Mouse (Mus musculus): ENCODE measurements around the gene Serpina3m.
"Not testable (repeated sequence)": the region's sequence is repeated elsewhere in the genome, so short reads cannot be mapped to it uniquely, and the experiment has no call there.

Serpina3m gene

DNA sequence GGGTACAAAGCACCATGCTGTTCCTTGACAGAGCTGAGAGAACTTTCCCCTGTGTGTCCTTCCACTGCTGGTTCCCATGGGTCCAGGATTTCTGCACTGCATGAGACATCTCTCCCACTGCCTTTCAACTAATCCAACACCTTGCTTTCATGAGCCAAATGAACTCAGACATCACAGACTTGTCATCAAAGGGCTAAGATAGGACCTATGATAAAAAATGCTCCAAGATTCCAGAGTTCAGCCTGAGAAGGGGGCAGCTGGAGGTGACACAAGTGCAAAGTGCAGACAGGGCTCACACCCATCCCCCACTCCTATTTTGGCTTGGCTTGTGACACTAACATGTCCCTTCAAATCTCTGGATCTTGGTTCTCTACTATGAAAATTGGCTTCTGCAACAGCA is 50.2 kb downstream of the Serpina3m start:
- DNase-seq (ENCODE audit: low spot score in 2 of 2), result no peak

DNA sequence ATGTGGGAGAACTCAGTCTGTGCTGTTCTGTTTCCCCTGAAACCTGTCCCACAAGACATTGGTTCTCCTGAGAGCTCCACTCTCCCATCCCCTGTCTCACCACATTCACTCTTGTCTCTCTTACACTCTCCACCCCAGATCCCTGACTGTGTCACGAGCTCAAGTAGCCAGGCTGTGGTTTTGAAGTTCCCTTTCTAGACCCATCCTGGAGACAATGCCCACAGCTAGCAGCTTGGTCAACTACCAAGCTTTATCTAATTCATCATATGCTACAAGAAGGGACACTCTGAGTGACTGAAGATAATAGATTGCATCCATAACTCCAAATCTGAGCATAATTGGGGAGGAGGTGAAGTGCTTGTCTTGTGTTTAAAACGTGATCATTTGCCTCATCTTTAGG is 52.8 kb downstream of the Serpina3m start:
- not testable (repeated sequence) for DNase-seq (ENCODE audit: low spot score in 2 of 2)

DNA sequence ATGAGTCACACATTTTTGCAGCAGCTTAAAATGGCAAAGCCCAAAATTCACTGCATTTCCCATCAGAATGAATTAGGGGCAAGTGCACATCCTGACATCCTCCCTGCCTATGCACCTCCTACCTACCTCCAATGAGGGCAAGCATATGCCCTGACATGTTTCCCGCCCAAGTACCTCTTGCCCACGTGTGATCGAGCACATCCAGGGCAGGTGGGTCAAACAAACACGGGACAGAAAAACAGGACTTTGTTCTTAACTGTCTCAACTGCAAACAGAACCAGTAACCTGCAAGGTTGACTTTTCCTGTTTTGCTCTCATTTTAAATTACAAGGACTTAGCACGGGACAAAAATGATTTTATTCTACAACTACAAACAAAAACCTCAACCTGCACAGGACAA is 65.7 kb downstream of the Serpina3m start:
- no peak for DNase-seq (ENCODE audit: low spot score in 2 of 2)

DNA sequence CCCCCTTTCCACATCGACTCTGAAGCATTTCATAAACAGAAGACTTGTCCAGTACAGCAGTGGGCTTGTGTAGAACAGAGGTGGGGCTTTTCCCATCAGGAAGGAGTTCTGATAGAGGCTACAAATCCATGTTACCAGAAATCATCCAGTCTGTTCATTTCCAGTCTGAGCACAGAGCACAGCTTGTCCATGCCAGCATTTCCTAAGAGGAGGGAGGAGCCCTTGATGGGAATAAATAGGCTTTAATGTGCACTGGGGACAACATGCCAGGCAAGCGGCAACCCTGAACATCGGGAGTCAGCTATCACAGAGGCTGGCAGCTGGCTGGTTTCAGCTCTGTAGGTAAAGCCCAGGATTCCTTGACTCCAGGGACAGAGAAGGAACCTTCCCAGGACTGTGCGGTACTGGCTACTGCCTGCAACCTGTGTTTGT is 68.2 kb downstream of the Serpina3m start, which contains the start of gene Serpina3n:
Gene Serpina3n (plus strand): TSS at position 276 of the 432 bp plus-strand sequence.
- peak in 1 of 2 experiments; percentile 16 for DNase-seq (ENCODE audit: low spot score in 2 of 2)

DNA sequence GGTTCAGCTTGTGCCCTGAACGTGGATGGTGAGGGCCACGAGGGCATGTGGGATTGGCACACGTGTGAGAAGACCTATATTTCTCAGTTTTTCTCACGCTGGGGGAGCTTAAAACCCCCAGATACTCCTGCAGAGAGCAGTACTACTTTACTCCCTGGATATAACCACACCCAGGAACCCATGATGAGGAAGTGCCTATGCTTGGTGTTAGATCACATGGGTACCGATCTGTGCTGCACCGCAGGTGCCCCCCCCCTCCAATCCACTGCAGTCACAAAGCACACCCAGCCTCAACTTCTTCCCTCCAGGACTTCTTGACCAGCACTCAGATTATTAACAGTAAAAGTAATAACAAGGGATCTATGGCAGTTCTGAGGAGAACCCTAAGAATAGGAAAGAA is 74.2 kb downstream of the Serpina3m start:
- DNase-seq (ENCODE audit: low spot score in 2 of 2), result no peak

DNA sequence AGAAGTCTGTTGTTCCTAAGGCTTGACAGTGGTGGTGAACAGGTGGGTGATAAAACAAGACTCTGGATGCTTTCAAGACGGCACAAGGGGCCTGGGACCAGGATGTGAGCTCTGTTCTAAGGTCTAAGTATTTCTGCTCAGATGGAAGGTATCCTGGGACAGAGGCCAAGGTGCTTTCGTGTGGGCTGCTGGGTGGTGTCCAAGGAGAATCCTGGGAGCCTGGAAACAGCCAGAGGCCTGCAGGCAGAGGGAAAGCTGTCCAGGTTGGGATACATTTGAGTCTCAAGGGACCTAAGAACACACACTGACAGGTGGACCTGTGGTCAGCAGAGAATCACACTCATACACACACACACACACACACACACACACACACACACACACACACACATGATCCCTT is 76.3 kb downstream of the Serpina3m start:
- DNase-seq (ENCODE audit: low spot score in 2 of 2), result no peak

DNA sequence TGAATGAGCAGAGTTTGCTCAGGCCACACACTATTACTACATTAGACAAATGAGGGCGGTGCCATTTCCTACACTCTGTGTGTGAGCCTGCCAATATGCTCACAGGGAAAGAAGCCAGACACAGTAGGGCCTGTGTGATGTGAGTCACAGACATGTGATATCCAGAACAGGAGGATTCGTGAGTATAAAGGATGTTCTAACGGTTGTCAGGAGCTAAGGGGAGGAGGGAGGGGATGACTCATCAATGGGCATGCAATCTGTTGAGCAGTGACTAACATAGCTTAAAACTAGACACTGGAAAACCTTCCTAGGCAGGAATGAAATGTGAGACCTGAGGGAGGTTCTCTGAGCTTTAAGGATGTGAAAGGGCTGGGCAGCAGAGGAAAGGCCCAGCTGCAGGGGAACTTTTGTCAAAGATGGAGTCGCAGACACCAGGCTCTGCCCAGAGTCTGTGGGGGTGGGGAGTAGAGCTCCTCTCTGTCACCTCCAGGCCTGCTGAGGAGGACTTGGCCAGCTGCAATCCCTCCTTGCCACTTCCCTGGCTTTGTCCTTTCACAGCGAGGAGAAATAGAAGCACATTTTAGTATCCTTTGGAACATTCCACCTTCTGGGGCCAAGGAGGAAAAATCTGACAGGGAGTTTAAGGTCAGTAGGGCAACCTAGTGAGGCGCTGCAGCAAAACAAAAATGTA is 77.5 kb downstream of the Serpina3m start:
- DNase-seq (ENCODE audit: low spot score in 2 of 2), result peak; percentile 71 to 75

DNA sequence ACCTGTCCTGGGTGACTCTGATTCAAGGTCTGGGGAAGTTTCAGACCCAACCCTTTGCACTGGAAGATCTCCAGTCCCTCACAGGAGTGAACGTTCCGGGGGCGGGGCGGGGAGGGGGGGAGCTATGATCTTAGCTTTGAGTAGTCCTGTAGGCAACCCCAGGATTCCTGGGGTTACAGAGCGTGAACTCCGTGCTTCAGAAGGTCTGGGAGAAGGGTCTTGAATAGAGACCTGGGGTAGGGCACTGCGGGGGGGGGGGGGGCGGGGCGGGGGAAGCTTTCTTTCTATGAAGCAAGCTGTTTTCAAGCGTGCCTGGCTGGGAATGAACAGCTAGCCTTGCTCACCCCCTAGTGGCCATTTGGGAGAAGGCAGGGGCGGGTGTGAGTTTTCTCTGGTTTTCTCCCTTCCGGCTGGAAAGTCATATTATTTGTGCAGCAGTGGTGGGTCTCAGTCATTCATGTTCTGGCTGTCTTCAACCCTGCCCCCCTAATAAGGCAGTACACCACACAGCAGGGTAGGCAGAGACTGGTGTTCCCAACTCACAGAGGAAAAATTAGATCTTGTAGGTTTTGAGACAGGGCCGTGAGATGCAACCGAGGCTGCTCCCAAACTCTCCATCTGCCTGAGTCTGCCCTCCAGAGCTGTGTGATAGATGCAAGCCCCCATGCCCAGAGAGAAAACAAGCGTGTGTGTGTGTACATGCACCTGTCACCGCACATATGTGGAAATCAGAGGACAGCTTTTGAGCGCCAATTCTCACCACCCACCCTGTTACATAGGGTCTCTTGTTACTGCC is 80.3 kb downstream of the Serpina3m start:
- DNase-seq (ENCODE audit: low spot score in 2 of 2), result peak; percentile 86 to 91

DNA sequence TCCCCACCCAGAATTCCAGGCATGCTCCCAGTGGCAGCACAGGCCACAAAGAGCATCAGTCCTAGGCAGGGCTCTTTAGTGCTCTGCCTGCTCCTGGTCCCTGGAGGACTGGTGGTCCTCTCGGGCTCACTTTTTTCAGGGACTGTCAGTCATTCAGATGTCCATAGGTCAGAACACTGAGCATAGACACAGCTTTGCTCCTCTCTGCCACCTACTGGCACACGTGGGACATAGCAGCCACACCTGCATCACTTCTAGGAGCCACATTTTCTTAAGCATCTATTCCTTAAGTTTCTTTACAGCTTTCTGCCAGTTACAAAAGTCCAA is 80.8 kb downstream of the Serpina3m start:
- no peak for DNase-seq (ENCODE audit: low spot score in 2 of 2)

DNA sequence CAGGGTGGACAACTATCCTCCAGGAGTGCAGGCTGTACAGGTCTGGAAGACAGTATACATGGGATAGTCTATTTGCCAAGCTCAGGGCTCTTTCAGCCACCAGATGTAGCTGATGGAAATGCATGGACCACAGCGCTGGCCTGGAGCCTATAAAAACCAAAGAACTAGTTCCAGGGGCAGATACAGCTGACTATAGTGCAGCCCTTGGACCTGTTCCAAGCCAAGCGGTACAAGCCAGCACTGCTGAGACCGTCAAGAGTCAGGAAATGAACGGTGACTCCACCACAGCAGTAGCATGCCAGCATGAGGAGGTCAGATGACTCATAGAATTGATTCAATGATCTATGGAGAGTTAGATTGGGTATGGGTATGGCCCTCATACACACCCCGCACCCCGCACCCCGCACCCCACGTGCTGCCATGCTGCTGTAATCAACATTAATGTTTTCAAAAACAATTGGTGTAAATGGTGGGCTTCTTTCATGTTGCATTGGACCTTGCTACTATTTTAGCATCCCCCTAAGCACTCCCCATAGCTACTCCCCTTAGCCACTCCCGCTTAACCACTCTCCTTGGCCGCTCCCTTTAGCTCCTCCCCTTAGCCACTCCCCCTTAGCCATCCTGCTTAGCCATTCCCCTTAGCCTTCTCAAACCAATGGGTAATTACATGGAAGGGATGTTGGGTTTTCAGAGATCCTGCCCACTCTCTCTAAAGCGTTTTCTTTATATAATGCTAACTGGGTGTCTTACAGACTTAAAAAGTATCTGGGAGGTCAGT is 84.5 kb downstream of the Serpina3m start:
- DNase-seq (ENCODE audit: low spot score in 2 of 2), result no peak

DNA sequence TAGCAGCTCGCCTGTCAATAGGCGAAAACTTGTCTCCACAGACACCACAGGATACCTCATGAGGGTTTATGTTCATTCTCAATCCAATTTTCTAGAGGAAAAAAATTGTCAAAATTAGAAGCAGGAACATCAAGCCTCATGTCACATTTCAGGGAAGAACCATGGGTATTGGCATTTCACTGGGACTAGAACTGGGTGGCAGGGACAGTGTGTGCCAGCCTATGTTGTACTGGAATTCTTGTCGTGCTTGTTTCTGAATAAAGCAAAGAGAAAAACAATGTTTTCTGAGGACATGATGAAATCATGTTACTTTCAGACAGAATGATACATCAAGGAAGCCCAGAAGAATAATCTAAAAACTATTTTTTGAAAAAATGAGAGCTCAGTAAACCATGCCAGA is 87.3 kb downstream of the Serpina3m start:
- no peak for DNase-seq (ENCODE audit: low spot score in 2 of 2)

DNA sequence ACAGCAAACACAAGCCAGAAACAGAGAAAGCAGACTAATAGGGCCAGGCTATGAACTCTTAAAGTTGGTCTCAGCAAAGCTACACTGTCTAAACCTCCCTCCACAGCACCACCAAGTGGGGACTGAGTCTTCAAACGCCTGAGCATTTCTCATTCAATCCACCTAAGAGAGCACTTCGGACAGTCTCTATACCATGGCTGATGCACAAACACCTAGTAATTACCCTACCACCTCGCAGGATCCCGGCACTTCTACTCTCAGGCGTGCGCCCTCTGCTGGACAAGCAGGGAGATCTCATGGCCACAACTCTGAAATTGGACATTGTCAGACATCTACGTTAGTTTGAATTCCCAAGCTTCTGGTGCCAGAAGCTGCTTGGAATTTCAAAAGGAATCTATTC is 88.6 kb downstream of the Serpina3m start:
- peak; percentile 26 to 29 for DNase-seq (ENCODE audit: low spot score in 2 of 2)

DNA sequence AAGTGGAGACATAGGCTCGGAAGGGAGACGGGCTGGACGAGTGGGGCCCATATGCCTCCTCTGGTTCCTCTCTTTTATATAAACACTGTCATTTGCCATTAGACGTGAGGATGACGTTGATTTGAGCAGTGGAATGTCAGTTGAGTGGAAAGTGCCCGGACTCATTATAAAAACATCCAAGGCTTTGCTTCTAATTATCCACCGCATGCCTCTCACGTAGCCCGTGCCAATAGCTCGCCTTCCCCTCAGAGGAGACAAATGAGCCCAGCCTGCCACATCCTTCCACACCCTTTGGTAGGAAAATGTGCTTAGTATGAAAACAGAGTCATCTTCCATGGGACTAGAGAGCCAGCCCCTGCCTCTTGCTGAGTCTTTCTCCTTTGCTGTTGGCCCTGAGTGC is 93.1 kb downstream of the Serpina3m start:
- DNase-seq (ENCODE audit: low spot score in 2 of 2), result no peak

DNA sequence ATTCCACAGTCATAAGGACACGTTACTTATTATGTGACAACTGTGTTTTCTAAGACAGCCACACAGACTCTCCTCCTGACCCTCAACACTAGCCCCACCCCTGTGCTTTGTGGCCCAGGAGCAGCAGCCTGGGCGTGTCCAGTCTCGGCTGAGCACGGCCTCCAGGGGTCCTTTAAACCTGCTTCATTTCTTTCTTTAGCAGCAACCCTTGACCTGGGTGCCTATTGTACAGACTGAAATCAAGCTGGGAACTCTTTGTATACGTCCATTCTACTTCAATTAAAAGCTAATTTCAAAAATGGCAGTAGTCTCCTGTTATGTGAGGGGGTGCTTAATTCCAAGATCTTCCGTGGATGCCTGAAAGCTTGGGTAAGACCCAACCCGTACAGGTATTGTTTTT is 94.9 kb downstream of the Serpina3m start:
- DNase-seq (ENCODE audit: low spot score in 2 of 2), result no peak

DNA sequence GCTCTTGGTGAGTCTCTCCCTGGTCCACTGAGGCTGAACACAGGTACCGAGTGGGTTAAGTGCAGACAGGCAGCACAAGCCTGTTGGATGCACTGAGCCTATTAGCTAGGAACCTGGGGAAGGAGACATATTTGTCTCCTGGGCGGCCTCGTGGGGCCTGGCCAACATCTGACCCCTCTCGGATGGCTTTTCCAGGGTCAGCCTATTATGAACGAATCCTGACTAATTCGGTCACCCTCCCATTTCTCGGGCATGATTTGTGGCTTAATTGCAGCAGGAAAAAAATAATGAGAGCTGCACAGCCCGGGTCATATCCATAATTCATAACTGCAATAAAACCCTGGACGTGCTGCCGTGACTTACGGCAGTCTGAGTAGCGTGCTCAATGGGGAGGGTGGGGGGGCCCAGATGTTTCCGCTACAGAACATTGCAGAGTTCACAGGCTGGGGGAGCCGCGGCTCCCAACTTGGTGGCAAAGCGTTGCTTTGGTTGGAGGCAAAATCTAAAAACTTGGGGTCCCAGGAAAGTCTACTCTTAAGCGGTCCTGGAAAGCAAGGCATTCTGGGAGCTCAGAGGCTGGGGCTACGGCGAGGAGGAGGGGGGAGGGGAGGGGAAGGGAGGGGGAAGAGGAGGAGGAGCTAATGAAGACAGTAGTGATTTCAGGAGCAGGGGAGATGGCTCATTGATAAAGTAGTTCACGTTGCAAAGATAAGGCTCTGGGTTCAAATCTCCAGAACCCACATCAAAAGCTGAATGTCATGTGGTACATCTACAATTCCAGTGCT is 95.9 kb downstream of the Serpina3m start:
- DNase-seq (ENCODE audit: low spot score in 2 of 2), result no peak

DNA sequence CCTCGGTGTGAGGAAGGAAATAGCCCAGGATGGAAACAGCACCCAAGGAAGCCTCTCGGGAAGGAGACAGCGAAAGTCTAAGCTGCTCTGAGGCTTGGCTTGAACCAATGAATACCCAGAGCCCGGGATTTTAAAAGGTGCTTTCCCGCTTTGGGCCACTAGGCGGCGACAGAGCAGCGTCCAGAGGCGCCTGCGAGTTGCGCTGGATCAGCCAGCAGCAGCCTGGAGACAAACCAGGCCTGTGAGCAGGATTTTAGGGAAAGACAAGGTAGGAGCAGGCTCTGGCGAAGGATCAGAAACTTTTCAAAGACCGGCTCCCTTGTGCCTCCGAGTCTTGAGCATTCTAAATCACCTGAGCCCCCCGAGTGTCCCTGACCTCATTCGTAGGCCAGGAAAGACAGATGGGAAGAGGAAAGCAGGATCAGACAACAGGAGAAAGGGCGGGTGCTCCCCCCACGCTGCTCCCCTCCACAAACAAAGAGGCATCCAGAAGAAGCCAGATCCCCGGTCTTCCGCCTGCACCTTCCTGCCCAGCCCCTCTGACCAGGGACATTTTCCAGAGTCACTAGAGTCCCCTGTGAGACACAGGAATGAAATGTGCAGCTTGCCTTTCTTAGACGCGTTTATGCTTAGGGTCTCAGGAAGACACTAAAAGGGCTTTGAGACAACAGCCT is 101.9 kb downstream of the Serpina3m start:
- peak; percentile 93 to 95 for DNase-seq (ENCODE audit: low spot score in 2 of 2)

DNA sequence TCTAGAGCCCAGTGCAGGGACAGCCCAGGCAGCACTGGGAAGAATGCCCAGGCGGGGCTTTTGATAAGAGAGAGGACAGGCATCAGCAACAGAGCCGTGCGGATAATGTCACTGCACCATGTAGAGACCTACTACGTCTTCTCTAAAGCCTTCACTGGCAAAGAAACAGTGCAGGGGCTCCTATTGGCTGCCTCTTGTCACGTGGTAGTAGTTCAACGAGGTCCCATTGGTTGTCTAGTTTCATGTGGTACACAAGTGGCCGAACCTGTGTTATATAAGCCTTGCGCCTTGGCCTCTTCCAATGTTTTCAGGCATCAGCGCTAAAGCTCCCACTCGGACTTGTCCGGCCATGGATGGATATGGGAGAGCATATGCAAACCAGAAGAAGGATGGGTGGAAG is 105.4 kb downstream of the Serpina3m start:
- no peak for DNase-seq (ENCODE audit: low spot score in 2 of 2)

All from right cerebral cortex, adult 2 months (tissue).